Mouse (Mus musculus): ENCODE measurements around the gene Acta2. TPM values are rescaled to one million over a fixed set of nuclear protein-coding genes. Genes with fewer than 3 reads are reported as not detected.

The Acta2 gene
- polyA plus RNA-seq, 1 experiment from 2014 or later = 1,155 TPM

DNA sequence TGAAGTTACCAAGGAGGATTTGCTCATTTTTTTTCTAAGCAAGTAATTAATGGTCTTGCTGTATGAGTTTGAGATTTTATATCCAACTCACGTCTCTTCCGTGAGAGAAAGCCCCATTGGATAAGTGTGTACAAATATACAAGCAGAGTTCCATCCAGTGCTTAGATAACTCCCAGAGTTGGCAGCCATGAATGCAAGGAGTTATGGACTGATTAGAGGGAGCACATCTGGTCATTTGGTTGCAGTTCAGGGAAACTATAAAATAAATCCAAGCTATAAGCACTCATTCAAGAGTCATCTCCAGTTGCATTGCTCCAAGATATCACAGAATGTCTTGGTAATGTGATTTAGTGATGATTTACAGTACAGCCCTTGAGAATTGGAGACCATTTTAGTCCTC is 1.5 kb upstream of the Acta2 start:
- no peak for ATAC-seq (replicated peaks; ENCODE audit: extremely low read depth, insufficient read depth, low FRiP score)
- Histone ChIP-seq H3K27me3 (ENCODE audit: control insufficient read depth, insufficient read depth, low read length) (0 out of 2 replicates have a peak, but pooled peaks cover 2% of the 10 kb centered on the region), H3K9ac (ENCODE audit: low read length) (no peak overlapping the region), H3K4me1 (ENCODE audit: control insufficient read depth, insufficient read depth, low read length) (peaks cover 12% of the 10 kb centered on the region), H3K4me3 (ENCODE audit: low read length) (no peak overlapping the region), H3K4me2 (ENCODE audit: low read depth, low read length) (no peak overlapping the region), H3K9me3 (replicated peaks; ENCODE audit: control insufficient read depth, low read length) (no peaks in the 10 kb centered on the region), H3K27ac (ENCODE audit: low read length) (no peak overlapping the region), H3K36me3 (ENCODE audit: control insufficient read depth, insufficient read depth) (no peaks in the 10 kb centered on the region)
- 43% methylated on average over 2 of the region's 2 CpGs for WGBS

GRCm38 (mm10) chr19:34256149-34256548 is 759 bp upstream of the Acta2 start:
- Histone ChIP-seq H3K27me3 (ENCODE audit: control insufficient read depth, insufficient read depth, low read length) (0 out of 2 replicates have a peak, but pooled peaks cover 2% of the 10 kb centered on the region), H3K36me3 (ENCODE audit: control insufficient read depth, insufficient read depth) (no peaks in the 10 kb centered on the region), H3K4me3 (ENCODE audit: low read length) (no peak overlapping the region), H3K4me1 (ENCODE audit: control insufficient read depth, insufficient read depth, low read length) (peaks cover 12% of the 10 kb centered on the region), H3K27ac (ENCODE audit: low read length) (no peak overlapping the region), H3K9me3 (replicated peaks; ENCODE audit: control insufficient read depth, low read length) (no peaks in the 10 kb centered on the region), H3K4me2 (ENCODE audit: low read depth, low read length) (no peak overlapping the region), H3K9ac (ENCODE audit: low read length) (no peak overlapping the region)
- no peak for ATAC-seq (replicated peaks; ENCODE audit: extremely low read depth, insufficient read depth, low FRiP score)
- WGBS = 77% methylated on average over 5 of the region's 5 CpGs

DNA sequence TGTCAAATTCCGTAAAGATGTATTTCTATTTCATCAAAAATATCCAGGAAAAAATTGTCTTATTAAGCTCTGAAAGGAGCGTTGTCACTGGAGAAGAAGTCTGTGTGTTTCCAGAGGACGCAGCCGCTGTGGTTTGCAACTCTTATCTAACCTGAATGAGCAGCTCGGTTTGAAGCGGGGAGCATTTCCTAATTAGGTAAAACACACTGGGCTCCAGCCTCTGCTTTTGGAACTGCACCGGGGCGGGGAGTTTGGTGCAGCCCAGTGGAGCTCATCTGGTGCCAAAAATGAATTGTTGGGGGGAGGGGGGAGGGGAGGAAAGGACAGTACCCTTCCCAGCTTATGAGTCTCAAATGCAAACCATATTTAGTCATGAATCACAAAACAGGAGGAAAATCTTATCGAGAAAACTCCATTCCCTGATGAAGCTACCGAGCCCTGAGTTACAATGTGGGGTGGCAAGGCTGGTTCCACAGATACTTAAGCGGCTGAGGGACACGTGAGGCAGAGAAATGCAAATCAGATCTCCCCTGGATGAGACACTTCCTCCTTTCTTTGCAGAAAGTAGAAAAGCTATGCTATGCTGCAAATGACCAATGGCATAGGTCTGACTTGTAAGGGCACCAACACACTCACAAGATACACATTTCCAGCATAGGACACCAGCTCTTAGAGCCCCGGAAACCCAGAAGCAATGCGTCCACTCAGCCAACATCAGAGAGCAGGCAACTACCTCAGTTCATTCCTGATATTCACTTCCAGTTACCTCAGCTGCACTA is 1.1 kb downstream of the Acta2 start:
- ATAC-seq (replicated peaks; ENCODE audit: extremely low read depth, insufficient read depth, low FRiP score) = peak; percentile 73
- WGBS = 11% methylated on average over 14 of the region's 14 CpGs

GRCm38 (mm10) chr19:34252450-34252849 is 2.9 kb downstream of the Acta2 start:
- H3K27me3 ChIP-seq (ENCODE audit: control insufficient read depth, insufficient read depth, low read length) = 0 out of 2 replicates have a peak, but pooled peaks cover 2% of the 10 kb centered on the region
- WGBS = 34% methylated on average over 9 of the region's 9 CpGs
- peaks cover 12% of the 10 kb centered on the region for H3K4me1 ChIP-seq (ENCODE audit: control insufficient read depth, insufficient read depth, low read length)
- H3K36me3 ChIP-seq (ENCODE audit: control insufficient read depth, insufficient read depth) = 0 out of 2 replicates have a peak, but pooled peaks cover 3% of the 10 kb centered on the region
- no peak overlapping the region for H3K27ac ChIP-seq (ENCODE audit: low read length)
- 0 out of 2 replicates have a peak, but pooled peaks have one; percentile 14 for ATAC-seq (replicated peaks; ENCODE audit: extremely low read depth, insufficient read depth, low FRiP score)
- H3K9ac ChIP-seq (ENCODE audit: low read length) = peak overlapping the region; percentile 43
- peak overlapping the region; percentile 30 for H3K4me3 ChIP-seq (ENCODE audit: low read length)
- peak overlapping the region; percentile 64 for H3K4me2 ChIP-seq (ENCODE audit: low read depth, low read length)
- H3K9me3 ChIP-seq (replicated peaks; ENCODE audit: control insufficient read depth, low read length) = no peaks in the 10 kb centered on the region

More for the DNA sequence above, 1.1 kb downstream of the Acta2 start:
- H3K4me2 ChIP-seq (ENCODE audit: low read depth, low read length) = peak overlapping the region; percentile 64
- peaks cover 12% of the 10 kb centered on the region for H3K4me1 ChIP-seq (ENCODE audit: control insufficient read depth, insufficient read depth, low read length)
- peak overlapping the region; percentile 84 for H3K27ac ChIP-seq (ENCODE audit: low read length)
- 0 out of 2 replicates have a peak, but pooled peaks cover 2% of the 10 kb centered on the region for H3K27me3 ChIP-seq (ENCODE audit: control insufficient read depth, insufficient read depth, low read length)
- no peaks in the 10 kb centered on the region for H3K9me3 ChIP-seq (replicated peaks; ENCODE audit: control insufficient read depth, low read length)
- peak overlapping the region; percentile 71 for H3K9ac ChIP-seq (ENCODE audit: low read length)
- H3K36me3 ChIP-seq (ENCODE audit: control insufficient read depth, insufficient read depth) = no peaks in the 10 kb centered on the region
- peak overlapping the region; percentile 61 for H3K4me3 ChIP-seq (ENCODE audit: low read length)

- Histone ChIP-seq H3K4me3 (ENCODE audit: low read length) (no peak overlapping the region), H3K27me3 (ENCODE audit: control insufficient read depth, insufficient read depth, low read length) (0 out of 2 replicates have a peak, but pooled peaks cover 2% of the 10 kb centered on the region), H3K9ac (ENCODE audit: low read length) (no peak overlapping the region), H3K27ac (ENCODE audit: low read length) (no peak overlapping the region), H3K36me3 (ENCODE audit: control insufficient read depth, insufficient read depth) (0 out of 2 replicates have a peak, but pooled peaks cover 4% of the 10 kb centered on the region), H3K9me3 (replicated peaks; ENCODE audit: control insufficient read depth, low read length) (no peaks in the 10 kb centered on the region), H3K4me1 (ENCODE audit: control insufficient read depth, insufficient read depth, low read length) (peaks cover 12% of the 10 kb centered on the region), H3K4me2 (ENCODE audit: low read depth, low read length) (peak overlapping the region; percentile 64)
- ATAC-seq (replicated peaks; ENCODE audit: extremely low read depth, insufficient read depth, low FRiP score) = no peak
- WGBS = 68% methylated on average over 2 of the region's 2 CpGs
Observed at GRCm38 (mm10) chr19:34251900-34252299, 3.5 kb downstream of the Acta2 start.

DNA sequence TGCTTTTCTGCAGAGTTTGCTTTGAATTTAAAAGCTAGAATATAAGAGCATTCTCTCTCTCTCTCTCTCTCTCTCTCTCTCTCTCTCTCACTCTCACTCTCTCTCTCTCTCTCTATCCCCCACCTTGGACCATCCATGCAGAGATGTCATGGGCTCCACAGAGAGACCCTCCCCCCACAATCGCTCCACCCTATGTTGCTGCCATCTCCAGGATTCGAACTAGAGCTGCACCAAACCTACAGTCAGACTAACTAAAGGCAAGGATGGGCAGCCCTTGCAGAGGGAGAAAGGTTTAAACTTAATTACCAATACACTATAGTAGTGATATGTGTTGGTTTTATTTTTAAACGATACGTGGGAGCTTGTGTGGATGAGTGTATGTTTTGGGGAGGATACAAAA is 4.8 kb downstream of the Acta2 start:
- no peaks in the 10 kb centered on the region for H3K27me3 ChIP-seq (ENCODE audit: control insufficient read depth, insufficient read depth, low read length)
- H3K4me2 ChIP-seq (ENCODE audit: low read depth, low read length) = no peak overlapping the region
- 0 out of 2 replicates have a peak, but pooled peaks cover 7% of the 10 kb centered on the region for H3K36me3 ChIP-seq (ENCODE audit: control insufficient read depth, insufficient read depth)
- no peaks in the 10 kb centered on the region for H3K9me3 ChIP-seq (replicated peaks; ENCODE audit: control insufficient read depth, low read length)
- no peak overlapping the region for H3K9ac ChIP-seq (ENCODE audit: low read length)
- no peak overlapping the region for H3K27ac ChIP-seq (ENCODE audit: low read length)
- 86% methylated on average over 4 of the region's 4 CpGs for WGBS
- ATAC-seq (replicated peaks; ENCODE audit: extremely low read depth, insufficient read depth, low FRiP score) = no peak
- peaks cover 12% of the 10 kb centered on the region for H3K4me1 ChIP-seq (ENCODE audit: control insufficient read depth, insufficient read depth, low read length)
- H3K4me3 ChIP-seq (ENCODE audit: low read length) = no peak overlapping the region

DNA sequence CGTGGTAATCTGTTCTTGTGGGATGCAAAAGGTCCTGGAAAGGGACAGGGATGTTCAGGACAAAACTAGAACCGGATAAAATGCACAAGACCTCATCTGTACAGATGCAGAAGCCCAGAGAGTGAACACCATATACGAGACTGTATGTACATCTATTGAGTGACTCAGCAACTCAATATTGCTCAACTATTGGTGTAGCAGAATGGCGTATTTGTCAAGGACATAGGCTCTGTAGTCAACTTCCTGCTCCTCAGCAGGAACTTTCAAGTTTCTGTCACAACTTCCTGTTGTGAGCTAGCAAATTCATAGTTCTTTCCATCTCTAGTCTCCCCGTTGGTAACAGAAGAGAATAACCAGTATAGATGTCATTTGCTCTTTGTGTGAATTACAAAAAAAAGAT is 6.8 kb downstream of the Acta2 start:
- no peak for ATAC-seq (replicated peaks; ENCODE audit: extremely low read depth, insufficient read depth, low FRiP score)
- Histone ChIP-seq H3K4me2 (ENCODE audit: low read depth, low read length) (no peak overlapping the region), H3K27ac (ENCODE audit: low read length) (no peak overlapping the region), H3K36me3 (ENCODE audit: control insufficient read depth, insufficient read depth) (peaks cover 12% of the 10 kb centered on the region), H3K27me3 (ENCODE audit: control insufficient read depth, insufficient read depth, low read length) (0 out of 2 replicates have a peak, but pooled peaks cover 3% of the 10 kb centered on the region), H3K9ac (ENCODE audit: low read length) (no peak overlapping the region), H3K4me3 (ENCODE audit: low read length) (no peak overlapping the region), H3K4me1 (ENCODE audit: control insufficient read depth, insufficient read depth, low read length) (peaks cover 8% of the 10 kb centered on the region), H3K9me3 (replicated peaks; ENCODE audit: control insufficient read depth, low read length) (no peaks in the 10 kb centered on the region)
- WGBS = 77% methylated on average over 5 of the region's 5 CpGs

- H3K36me3 ChIP-seq (ENCODE audit: control insufficient read depth, insufficient read depth) = peaks cover 22% of the 10 kb centered on the region
- no peak overlapping the region for H3K4me2 ChIP-seq (ENCODE audit: low read depth, low read length)
- no peaks in the 10 kb centered on the region for H3K9me3 ChIP-seq (replicated peaks; ENCODE audit: control insufficient read depth, low read length)
- no peak overlapping the region for H3K9ac ChIP-seq (ENCODE audit: low read length)
- no peaks in the 10 kb centered on the region for H3K4me1 ChIP-seq (ENCODE audit: control insufficient read depth, insufficient read depth, low read length)
- H3K4me3 ChIP-seq (ENCODE audit: low read length) = no peak overlapping the region
- no peak; the same call in 1 of the 2 replicates for ATAC-seq (replicated peaks; ENCODE audit: extremely low read depth, insufficient read depth, low FRiP score)
- 0 out of 2 replicates have a peak, but pooled peaks cover 3% of the 10 kb centered on the region for H3K27me3 ChIP-seq (ENCODE audit: control insufficient read depth, insufficient read depth, low read length)
- 19% methylated on average over 6 of the region's 6 CpGs for WGBS
- H3K27ac ChIP-seq (ENCODE audit: low read length) = no peak overlapping the region
Observed at GRCm38 (mm10) chr19:34244056-34244455, 11.3 kb downstream of the Acta2 start.

DNA sequence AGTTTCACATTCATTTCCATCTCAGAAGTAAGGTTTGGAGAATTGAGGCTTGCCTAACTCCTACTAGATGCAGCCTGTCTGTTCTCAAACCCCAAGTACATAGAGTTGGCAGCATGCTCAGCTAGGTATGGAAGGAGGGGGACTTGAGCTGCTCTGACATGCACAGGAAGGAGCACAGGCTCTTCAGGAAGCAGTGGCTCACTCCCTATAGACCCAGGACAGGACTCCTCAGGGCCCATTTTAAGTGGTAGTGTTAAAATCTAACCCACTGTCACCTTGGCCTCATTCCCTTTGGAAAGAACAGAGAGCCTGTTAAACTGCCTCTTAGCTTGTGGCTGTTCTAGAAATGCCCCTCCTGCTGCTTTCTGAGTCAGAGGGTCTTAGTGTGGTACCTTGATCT is 12.5 kb downstream of the Acta2 start:
- Histone ChIP-seq H3K9ac (ENCODE audit: low read length) (no peak overlapping the region), H3K4me1 (ENCODE audit: control insufficient read depth, insufficient read depth, low read length) (no peaks in the 10 kb centered on the region), H3K27me3 (ENCODE audit: control insufficient read depth, insufficient read depth, low read length) (0 out of 2 replicates have a peak, but pooled peaks cover 3% of the 10 kb centered on the region), H3K27ac (ENCODE audit: low read length) (no peak overlapping the region), H3K4me2 (ENCODE audit: low read depth, low read length) (no peak overlapping the region), H3K4me3 (ENCODE audit: low read length) (no peak overlapping the region), H3K36me3 (ENCODE audit: control insufficient read depth, insufficient read depth) (peaks cover 22% of the 10 kb centered on the region), H3K9me3 (replicated peaks; ENCODE audit: control insufficient read depth, low read length) (no peaks in the 10 kb centered on the region)
- no peak for ATAC-seq (replicated peaks; ENCODE audit: extremely low read depth, insufficient read depth, low FRiP score)
